Mouse (Mus musculus) kidney, adult 2 months (tissue): Measurements from ENCODE around the gene Ppt1. TPM values are rescaled to one million over a fixed set of nuclear protein-coding genes. Genes with fewer than 3 reads are reported as not detected.

Experiments used
- DNase-seq: peaks from one replicate; pipeline ENCODE4 v3.0.0; 2021
- H3K27ac ChIP-seq: fragments of 200-500 bp; 2 replicates; pipeline ENCODE4 v1.5.1; 2012; ENCODE audit warnings: low read depth, low read length, control low read depth, inconsistent platforms; ENCODE audit not compliant: insufficient read depth
- H3K27me3 ChIP-seq: fragments of 200-500 bp; replicated peaks from 2 replicates; pipeline ENCODE4 v1.6.1; 2012; ENCODE audit warnings: mild to moderate bottlenecking, moderate library complexity, low read length, inconsistent platforms; ENCODE audit not compliant: control insufficient read depth, insufficient read depth
- H3K36me3 ChIP-seq: fragments of 200-500 bp; 2 replicates; pipeline ENCODE4 v1.6.1; 2012; ENCODE audit warnings: mild to moderate bottlenecking, moderate library complexity, low read length, inconsistent platforms; ENCODE audit not compliant: control insufficient read depth, insufficient read depth
- H3K4me1 ChIP-seq: fragments of 200-500 bp; 2 replicates; pipeline ENCODE4 v1.6.1; 2011; ENCODE audit warnings: low read length; ENCODE audit not compliant: control insufficient read depth, insufficient read depth
- H3K4me3 ChIP-seq: fragments of 200-500 bp; 2 replicates; pipeline ENCODE4 v1.5.1; 2011; ENCODE audit warnings: mild to moderate bottlenecking, low read depth, low read length, control low read depth; ENCODE audit not compliant: insufficient read depth
- CTCF ChIP-seq: fragments of 200-500 bp; conservative IDR thresholded peaks from 2 replicates; pipeline ENCODE4 v1.5.1; 2011; ENCODE audit warnings: low read depth, mild to moderate bottlenecking, control low read depth, low read length, moderate library complexity, mixed read lengths; ENCODE audit not compliant: insufficient read depth, insufficient read length
- POLR2A ChIP-seq: fragments of 200-500 bp; IDR thresholded peaks from one replicate; pipeline ENCODE4 v1.6.1; 2011; ENCODE audit warnings: low read depth, low read length, control low read depth
- WGBS: fragments of 180-500 bp; shearing (Covaris S2); methylation state at CpG from one replicate; pipeline ENCODE4 v1.1.7; 2018; 5-methylcytosine and 5-hydroxymethylcytosine counted together
- polyA plus RNA-seq: library from polyadenylated mRNA; depleted of rRNA; stranded (reverse); fragments of >200 nt; gene quantifications from 2 replicates; pipeline ENCODE4 v1.2.3, GENCODE M21; 2012; rRNA removed

The Ppt1 gene
- polyA plus RNA-seq, 1 experiment = 67.7 TPM

GRCm38 (mm10) chr4:122905359-122905758 is 69.3 kb downstream of the Ppt1 start:
- no peak for DNase-seq
- no peak overlapping the region for H3K27ac ChIP-seq
- no peaks in the 10 kb centered on the region for H3K36me3 ChIP-seq
- TF ChIP-seq POLR2A = no peak
- TF ChIP-seq CTCF = no peak
- H3K4me1 ChIP-seq = no peaks in the 10 kb centered on the region
- no peak overlapping the region for H3K4me3 ChIP-seq
- 67% methylated on average over 10 of the region's 10 CpGs for WGBS
- H3K27me3 ChIP-seq = no peaks in the 10 kb centered on the region

Other genes with a start within 250 kb of the Ppt1 start
- gene 9530002B09Rik, start 147.0 kb upstream of the Ppt1 start, polyA plus RNA-seq = not detected in 2 replicates
- 89.3 and 101 TPM in 2 replicates for gene Cap1, start 49.8 kb downstream of the Ppt1 start, polyA plus RNA-seq
- 27.6 and 43.9 TPM in 2 replicates for gene Mfsd2a, start 124.9 kb downstream of the Ppt1 start, polyA plus RNA-seq
- 1.5 and 1.6 TPM in 2 replicates for gene Mycl, start 159.4 kb downstream of the Ppt1 start, polyA plus RNA-seq
- 4.7 and 5.1 TPM in 2 replicates for gene Trit1, start 180.4 kb downstream of the Ppt1 start, polyA plus RNA-seq